Mouse (Mus musculus): Measurements from ENCODE around the gene Rhbdf1. TPM values are rescaled to one million over a fixed set of nuclear protein-coding genes. Genes with fewer than 3 reads are reported as not detected.

The Rhbdf1 gene
- not detected in 2 replicates for total RNA-seq (2015; ENCODE audit: low replicate concordance)
- 1.2 and 7.5 TPM in 2 replicates for total RNA-seq (2017; ENCODE audit: low replicate concordance)

DNA sequence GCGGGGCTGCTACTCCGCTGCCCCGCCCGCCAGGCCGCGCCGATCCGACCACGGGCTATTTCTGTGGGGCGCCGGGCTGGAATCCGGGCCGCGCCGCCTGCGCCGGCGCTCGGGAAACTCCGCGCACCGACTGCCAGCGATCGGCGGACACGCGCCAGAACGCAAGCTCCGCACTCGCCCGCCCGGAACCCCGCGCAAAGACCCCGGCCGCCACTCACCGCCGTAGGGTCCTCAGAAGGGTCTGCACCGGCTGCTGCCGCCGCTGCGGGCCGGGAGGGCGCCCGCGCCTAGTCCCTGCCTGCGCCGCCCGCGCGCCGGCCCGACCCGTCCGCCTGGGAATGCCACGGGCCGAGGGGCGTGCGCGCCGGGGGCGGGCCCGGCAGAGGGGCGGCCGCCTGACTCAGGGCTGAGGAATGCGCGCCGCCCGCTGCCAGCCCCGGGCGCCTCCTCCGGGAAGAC is at the start of gene Rhbdf1:
Rhbdf1 (minus strand) TSS at position 350 of the 459 bp plus-strand sequence.
- no peak for ATAC-seq (replicated peaks; ENCODE audit: low FRiP score, poor library complexity, severe bottlenecking)

DNA sequence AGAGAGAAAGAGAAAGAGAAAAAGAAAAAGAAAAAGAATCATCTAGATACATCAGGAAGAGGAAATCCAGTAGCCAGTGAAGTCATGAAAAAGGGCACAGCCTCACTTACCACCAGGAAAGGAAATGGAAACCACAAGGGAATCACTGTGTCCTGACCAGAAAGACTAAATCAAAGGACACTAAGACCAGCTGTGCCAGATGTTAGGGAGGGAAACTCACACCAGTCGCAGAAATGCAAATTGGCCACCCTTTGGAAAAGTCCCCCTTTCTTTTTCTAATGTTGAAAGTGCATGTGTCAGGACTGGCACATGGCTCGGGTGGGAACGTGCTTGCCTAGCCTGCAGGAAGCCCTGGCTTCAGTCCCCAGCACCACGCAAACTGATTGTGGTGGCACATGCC is 49.1 kb upstream of the Rhbdf1 start:
- ATAC-seq (replicated peaks; ENCODE audit: low FRiP score, poor library complexity, severe bottlenecking): no peak

DNA sequence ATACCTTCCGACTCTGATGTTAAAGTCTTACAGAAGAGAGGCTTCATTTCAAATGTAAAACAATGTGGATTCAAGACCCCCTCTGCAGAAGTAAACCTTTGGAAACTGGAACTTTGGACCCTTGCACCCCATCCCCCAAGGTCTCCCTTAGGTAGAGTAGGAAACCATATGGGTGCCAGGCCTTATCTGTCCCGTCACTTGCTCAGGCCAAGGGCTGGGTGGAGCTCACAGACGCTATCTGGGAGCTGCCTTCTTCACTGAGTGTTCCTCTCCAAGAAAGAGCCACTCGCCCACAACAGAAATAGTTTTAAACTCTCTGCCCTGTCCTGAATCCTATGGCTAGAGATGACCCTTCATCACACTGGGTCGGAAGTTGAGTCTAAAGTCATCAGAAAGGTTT is 46.9 kb upstream of the Rhbdf1 start:
- peak; percentile 66 for ATAC-seq (replicated peaks; ENCODE audit: low FRiP score, poor library complexity, severe bottlenecking)

DNA sequence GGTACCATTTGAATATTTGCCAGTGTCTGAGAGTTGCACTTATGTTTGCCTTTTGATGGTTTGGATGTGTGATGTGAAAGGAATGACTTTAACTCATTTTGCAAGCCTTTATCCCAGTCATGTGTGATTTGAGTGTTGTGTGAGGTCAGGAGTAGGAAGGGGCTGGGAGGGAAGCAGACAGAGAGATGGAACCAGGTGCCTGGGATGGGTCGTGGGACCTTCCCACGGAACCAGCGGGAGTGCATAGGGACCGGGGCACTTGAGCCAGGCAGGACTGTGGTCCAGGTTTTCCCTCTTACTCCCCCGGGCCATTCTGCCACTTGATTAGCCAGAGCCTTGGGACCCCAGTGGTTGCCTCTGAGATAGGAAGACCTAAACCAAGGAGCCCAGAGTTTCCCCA is 45.9 kb upstream of the Rhbdf1 start:
- ATAC-seq (replicated peaks; ENCODE audit: low FRiP score, poor library complexity, severe bottlenecking): peak; percentile 17

DNA sequence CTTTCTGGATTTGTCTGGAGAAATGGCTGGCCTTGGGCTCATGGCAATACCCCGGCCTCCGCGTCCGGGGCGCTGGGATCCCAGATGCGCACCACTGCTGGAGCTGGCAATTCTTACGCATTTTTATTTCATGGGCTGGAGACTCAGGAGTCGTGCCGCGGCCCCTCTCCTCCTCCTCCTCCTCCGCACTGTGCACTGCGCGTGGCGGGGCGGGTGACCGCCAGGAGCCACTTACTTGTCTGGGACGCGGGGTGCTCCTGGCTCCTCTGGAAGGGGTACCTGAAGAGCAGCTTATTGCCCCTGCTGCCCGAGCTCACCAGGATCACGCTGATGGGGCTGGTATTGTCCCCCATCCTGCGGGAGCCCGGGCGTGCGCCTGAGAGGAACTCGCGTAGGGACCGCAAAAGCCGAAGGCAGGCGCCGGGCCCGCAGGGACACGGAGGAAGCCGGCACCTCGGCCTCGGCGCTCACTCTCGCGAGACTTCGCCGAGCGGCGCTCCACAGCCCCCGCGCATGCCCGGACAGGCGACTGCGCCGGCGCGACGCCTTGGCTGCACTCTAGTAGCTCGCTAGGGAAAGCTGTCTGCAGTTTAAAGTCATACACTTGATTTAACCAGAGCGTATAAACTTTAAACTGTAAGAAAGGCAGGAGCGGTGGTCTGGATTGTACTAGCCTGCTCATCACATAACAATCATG is 45.2 kb upstream of the Rhbdf1 start, which contains the start of gene Nprl3:
Nprl3 (minus strand) TSS at position 520 of the 697 bp plus-strand sequence.
- ATAC-seq (replicated peaks; ENCODE audit: low FRiP score, poor library complexity, severe bottlenecking): peak; percentile 54

DNA sequence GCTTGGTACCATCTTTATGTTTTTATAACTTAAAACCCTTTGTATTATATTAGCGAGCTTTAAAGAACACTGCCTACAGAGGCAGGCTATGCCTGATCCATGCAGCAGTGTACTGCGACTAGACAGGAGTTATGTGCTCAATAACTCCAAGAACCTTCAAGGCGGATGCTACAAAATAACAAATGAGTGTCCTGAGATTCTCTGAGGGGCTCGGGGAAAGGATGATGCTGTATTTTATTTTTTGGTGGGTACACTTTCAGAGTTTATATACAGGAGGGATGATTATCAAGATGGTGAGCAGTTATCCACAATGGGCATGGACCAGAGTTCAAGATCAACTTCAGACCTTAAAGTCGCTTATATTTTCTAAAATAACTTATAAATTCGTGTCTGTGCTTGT is 44.7 kb upstream of the Rhbdf1 start:
- ATAC-seq (replicated peaks; ENCODE audit: low FRiP score, poor library complexity, severe bottlenecking): no peak

DNA sequence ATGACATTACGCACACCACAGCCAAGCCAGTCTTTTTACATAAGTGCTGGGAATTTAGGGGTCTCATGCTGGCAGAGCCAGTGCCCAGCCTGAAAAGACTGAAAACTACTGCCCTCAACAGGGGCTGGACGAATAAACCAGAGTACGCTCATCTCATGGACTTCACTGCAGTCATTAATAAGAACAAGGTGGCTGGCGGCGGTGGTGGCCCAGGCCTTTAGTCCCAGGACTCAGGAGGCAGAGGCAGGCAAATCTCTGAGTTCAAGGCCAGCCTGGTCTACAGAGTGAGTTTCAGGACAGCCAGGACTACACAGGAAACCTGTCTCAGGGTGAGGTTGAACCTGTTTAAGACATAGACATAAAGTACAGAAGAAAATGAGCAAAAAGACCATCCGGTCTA is 44.1 kb upstream of the Rhbdf1 start:
- ATAC-seq (replicated peaks; ENCODE audit: low FRiP score, poor library complexity, severe bottlenecking): no peak

DNA sequence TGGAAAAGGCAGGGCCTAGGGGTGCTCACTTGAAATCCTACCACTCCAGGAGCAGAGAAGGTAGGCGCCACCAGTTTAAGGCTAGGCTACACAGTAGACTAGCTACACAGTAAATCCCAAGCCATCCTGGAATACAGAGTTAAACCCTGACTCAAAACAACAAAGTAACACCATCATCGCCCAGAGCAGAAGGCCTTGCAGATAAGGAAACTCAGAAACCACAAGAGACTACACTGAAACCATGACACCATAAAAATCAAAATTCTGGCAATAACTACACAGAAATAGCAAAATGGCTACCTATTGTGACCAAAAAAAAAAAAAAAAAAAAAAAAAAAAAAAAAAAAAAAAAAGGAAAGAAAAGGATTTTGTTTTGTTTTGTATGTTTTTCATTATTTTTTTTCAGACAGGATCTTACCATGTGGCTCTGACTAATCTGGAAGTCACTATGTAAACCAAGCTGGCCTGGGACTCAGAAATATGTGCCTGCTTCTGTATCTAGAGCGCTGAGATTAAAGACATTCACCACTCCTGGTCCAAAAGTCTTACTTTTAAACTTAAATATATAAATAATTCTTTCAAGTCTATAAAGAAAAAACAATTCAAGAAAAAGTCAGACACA is 43.1 kb upstream of the Rhbdf1 start:
- ATAC-seq (replicated peaks; ENCODE audit: low FRiP score, poor library complexity, severe bottlenecking): peak; percentile 59

DNA sequence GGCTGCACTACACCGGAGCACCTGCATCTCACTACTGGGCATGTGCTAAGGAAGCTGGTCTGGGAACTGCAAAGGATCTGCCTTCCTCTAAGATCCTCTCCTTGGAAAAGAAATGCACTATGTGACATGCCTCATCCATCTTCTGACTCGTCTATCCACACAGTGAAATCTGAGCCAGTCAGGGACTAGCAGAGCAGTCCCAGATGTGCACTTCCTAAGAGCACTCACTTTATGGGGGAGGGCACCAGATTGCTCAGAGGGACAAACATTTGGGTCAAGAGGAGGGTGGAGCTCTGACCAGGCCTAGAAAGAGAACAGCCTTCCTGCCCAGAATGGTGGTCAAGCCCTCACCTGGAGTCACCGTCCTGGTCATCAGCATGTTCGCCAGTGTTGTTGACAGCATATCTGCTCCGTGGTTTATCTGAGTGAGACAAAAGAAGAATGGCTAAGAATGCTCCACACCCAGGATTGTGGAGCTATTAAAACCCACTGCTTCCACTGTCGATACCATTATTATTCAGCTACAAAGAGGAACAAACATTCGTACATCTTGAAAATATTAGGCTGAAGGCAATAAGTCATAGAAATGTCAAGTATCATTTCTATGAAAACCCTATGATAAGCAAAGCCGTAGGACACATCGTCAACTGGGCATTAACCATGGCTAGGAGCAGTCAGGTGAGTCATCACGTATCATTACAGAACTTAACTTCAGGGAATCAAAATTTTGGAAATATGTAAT is 40.7 kb upstream of the Rhbdf1 start:
- ATAC-seq (replicated peaks; ENCODE audit: low FRiP score, poor library complexity, severe bottlenecking): no peak

DNA sequence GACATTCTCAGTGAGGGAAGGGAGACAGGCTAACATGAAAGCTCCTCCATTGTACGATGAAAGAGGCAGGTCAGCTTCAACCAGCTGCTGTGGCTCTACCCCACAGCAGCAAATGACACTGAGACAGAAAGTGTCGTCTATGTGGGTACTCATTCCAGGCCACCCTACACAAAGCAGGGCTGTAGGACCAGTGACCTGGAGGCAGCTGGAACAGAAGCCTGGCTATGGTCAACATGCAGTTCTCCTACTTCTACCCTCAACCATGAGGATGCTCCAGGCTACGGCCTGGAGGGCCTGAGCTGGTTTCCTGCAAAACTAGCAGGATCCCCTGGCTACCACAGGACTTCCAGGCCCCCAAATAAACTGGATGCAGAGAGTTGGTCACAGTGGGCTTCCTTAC is 34.5 kb upstream of the Rhbdf1 start:
- peak; percentile 5; the same call in 1 of the 2 replicates for ATAC-seq (replicated peaks; ENCODE audit: low FRiP score, poor library complexity, severe bottlenecking)

DNA sequence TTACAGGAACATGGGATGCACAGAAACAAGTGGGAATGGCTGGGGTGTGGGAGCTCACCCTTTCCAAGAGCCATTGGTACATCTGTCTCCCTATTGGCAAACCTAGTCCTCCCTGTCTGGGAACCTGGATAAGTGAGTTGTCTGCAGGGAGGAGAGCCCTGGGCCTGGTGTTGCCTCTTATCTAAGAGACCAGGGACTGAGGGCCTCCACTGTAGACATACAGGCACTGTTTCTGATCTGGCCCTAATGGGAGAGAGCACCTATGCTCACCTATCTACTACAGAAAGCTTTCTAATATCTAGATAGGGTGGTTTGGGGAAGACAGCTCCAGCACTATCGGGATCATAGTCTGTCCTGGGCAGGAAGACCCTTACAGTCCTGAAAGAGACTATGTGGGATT is 34.0 kb upstream of the Rhbdf1 start:
- ATAC-seq (replicated peaks; ENCODE audit: low FRiP score, poor library complexity, severe bottlenecking): peak; percentile 88

DNA sequence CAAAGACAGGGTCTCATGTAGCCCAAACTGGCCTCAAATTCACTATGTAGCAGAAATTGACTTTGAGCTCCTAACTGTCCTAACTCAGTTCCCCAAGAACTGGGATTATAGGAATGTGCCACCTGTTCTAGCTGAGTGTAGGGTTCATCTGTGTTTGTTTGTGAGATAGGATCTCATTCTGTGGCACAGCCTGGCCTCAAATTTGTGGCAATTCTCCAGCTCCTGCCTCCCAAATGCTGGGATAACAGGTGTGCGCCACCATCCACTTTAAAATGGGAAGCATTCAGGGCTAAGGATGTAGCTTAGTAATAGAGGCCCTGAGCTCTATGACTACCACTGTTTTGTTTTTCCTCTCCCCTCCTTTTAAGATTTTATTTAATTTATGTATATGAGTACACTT is 31.0 kb upstream of the Rhbdf1 start:
- no peak for ATAC-seq (replicated peaks; ENCODE audit: low FRiP score, poor library complexity, severe bottlenecking)

DNA sequence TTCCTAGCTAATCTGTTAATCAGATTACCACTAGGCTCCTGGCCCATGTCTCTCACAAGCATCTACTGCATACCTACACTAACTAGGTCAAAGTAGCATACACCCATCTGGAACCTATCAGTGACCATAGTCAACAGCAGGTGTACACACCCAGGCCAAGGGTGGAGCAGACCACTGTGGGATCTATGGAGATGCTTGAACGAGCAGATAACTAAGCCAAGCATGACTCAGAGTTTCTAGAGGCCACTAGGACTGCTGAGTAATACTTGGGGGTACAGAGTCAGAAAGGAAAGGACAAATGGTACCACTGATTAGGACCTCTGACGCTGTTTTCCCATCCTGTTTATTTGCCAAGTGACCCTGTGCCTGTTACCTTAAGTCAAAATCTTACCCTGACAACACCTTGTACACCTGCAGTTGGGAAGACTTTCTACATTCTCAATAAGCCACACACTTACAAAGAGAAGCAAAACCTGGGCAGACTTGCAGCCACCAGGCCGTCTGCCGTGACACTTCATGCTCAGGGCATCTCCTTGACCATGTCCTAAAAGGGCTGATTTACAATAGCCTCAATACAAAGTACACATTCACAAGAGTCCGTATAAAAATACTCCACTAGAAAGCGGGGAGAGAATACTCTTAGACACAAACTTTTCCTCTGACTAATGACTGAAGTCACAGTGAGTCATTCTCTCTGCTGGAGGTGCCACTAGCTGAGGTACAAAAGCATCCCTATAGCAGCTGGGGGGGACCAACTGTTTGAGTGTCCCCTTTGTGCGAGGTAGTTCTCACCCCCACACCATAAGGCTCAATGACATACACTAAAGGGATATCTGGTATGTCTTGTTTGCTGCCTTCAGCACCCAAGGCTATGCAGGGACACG is 29.0 kb upstream of the Rhbdf1 start:
- peak; percentile 75 for ATAC-seq (replicated peaks; ENCODE audit: low FRiP score, poor library complexity, severe bottlenecking)

DNA sequence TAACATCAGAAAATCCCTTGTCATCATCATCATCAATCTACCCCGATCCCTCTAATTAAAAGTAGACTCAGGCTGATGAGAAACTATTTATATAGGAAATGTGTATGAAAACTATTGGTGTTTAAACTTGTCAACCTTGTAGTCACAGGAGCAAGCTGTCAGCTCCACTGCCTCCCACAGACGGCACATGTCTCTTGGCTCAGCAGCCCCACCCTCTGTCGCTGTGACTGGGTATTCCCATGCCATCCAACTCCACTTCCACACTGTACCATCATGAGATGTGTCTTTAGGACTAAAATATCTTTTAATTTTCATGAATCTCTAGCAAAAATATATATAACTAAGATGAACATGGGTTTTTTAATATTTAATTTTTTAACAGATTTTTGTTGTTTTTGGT is 26.2 kb upstream of the Rhbdf1 start:
- no peak for ATAC-seq (replicated peaks; ENCODE audit: low FRiP score, poor library complexity, severe bottlenecking)

DNA sequence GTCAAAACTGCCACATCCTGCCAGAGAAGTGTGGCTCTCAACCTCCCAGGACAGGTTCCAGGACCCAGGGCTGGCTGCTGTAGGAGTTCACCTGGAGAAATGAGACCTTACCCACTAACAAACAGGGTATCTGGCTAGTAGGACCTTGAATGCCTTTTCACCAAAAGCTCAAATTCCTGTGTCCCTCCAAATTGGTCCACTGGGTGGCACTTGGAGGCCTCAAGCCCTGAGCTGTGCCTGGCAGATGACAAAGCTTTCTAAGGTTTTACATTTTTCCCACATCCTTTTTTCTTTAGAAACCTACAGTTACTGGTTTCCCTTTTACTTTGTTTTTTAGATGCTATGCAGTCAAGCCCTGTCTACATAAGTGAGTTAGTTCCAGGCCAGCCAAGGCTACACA is 25.0 kb upstream of the Rhbdf1 start:
- ATAC-seq (replicated peaks; ENCODE audit: low FRiP score, poor library complexity, severe bottlenecking): 0 out of 2 replicates have a peak, but pooled peaks have one; percentile 7

DNA sequence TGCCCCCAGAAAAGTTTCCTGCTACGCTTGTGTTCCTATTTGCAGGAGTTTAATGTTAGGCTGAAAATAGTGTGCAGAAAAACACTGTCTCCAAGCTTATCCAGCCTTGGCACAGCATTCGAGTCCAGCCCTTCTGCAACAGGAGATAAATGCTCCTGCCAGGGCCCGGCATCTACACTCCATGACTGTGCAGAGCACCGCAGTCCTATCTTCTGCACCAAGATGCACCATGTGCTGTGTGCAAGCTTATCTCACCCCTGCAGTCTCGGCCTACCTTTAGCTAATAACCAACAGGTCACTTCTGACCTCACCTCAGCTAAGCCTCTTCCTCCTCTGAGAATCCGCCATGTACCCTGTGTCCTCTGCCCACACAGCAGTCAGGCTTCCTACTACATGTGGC is 23.5 kb upstream of the Rhbdf1 start:
- peak; percentile 77 for ATAC-seq (replicated peaks; ENCODE audit: low FRiP score, poor library complexity, severe bottlenecking)

DNA sequence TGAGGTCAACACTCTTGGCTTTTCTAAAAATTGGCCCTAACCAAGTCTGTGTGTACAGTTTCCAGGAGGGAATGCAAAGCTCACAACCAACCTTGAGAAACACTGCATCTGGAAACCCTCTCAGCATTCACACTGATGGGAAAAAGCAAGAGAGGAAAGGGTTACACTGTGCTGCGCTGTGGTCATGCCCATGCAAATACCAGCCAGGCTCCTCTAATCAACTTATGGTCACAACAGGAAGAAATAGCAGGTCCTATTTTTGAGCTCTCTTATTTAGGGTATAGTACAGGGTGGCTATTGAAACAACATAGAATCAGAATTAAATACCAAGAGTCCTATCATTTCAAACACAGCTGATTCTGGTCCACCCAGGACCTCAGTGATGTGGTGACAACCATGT is 22.5 kb upstream of the Rhbdf1 start:
- no peak for ATAC-seq (replicated peaks; ENCODE audit: low FRiP score, poor library complexity, severe bottlenecking)

DNA sequence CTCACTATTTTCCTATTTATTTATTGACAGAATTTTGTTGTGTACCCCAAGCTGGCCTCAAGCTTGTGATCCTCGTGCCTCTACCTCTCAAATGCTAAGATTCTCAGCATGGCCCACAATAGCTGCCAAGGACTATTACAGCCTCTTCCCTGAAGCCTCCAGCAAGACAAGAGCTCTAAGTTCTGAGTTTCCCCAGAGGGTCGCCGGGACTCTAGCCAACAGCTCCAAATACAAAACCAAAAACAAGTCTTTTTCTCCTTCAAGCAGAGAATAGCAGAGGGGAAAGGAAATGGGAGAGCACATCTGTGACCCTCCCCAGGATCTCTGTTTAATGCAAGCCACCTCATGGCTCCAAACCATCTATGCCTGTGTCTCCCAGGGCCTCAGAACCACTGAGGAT is 22.0 kb upstream of the Rhbdf1 start:
- no peak for ATAC-seq (replicated peaks; ENCODE audit: low FRiP score, poor library complexity, severe bottlenecking)

DNA sequence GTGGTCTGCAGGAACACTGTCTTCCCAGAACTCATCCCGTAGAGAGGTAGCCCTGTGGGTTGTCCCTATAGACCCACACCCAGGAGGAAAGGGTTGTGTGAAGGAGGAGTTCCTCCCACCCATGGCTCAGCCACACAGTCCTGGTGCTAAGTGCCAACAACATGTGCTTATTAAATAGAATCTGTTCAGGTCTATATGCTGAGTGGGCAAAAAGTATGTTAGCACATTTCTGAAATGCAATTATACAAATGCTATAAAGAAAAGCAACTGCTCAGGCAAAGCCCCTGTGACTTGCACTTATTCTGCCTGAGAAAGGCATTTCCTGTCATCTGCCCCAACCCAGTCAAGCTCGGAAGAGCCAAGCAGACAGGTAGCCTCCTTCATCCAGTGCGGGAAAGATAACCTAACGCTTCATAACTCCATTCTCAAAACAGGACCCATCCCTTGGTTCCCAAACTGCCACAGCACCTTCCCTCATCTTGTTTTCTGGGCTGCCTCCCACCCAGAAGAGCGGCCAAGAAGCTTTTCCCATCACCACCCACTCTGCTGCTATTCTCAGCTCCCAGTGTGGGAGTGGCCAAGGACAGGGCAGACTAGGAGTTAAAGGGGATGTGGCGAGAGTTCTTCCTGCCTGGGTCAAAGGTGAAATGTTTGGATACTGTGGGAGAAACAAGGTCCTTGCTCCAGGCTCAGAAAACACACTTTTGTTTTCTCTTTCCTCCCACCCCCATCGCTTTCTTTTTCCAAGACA is 21.3 kb upstream of the Rhbdf1 start:
- no peak for ATAC-seq (replicated peaks; ENCODE audit: low FRiP score, poor library complexity, severe bottlenecking)

Measured in erythroblast, adult 5-6 weeks (primary cell).